Mouse (Mus musculus): ENCODE results near the gene Gcn1l1.

DNA sequence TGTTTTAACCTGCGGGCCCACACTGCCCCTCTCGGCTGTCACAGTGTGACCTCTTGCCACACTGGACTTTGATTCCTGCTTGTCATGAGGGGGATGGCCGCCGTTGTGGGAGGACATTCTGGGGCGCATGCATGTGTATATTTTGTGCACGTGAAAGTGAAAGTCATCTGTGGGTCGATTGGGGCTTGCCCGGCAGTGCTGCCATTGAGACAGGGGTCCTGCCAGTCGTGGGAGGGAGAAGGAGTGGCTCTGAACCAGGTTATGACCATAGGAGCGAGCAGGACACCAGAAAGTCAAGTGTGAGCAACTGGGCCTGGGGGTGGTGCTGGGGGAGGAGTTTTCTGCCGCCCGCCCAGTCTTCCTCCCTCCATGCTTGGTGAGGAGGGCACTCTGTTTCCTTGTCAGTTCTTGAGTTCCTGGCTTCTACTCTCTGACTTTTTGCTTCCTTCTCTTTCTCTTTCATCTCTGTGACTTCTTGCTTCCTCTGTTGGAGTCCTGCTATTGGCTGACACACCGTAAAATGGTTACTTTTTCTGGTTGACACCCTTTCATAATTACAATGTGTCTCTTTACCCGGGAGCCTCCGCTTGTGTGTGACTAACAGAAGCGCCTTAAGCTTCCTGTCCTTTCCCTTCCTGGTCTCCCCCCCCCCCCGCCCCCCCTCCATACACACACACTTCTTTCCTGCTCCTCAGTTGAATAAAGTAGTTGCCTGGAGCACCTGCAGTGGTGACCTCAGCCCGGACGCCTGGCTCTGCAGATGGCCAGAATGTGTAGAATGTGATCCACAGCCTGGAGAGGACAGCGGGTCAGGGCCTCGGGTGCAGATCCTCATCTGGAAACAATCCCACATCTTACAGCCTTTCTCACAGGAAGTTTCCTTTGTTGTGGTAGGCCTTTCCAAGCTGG is 43.2 kb upstream of the Gcn1l1 start:
- TF ChIP-seq POLR2A (IDR thresholded peaks at IDR 0.05; ENCODE audit: low read depth, low read length) (no peak), CTCF (conservative IDR thresholded peaks at IDR 0.05; ENCODE audit: insufficient read depth, insufficient read length, low read depth, low read length) (no peak; the same call in 1 of the 2 replicates)
